Mouse (Mus musculus) forebrain, embryonic 12.5 days (tissue): ENCODE measurements around the gene Myo9a. TPM values are rescaled to one million over a fixed set of nuclear protein-coding genes. Genes with fewer than 3 reads are reported as not detected.
A peak's percentile ranks its signal among the peaks of the same experiment; 100 is the strongest.
"Not testable (repeated sequence)": the region's sequence is repeated elsewhere in the genome, so short reads cannot be mapped to it uniquely, and the experiment has no call there.

Source experiments
- ATAC-seq: fragments of 200-750 bp; cut with Nextera tagmentation; 2 replicates; pipeline ENCODE4 v1.8.0; 2017; ENCODE audit warnings: moderate TSS enrichment; ENCODE audit not compliant: low FRiP score
- H3K27ac ChIP-seq: fragments of 300-500 bp; sonication (generic); 2 replicates; pipeline ENCODE4 v1.5.1; 2016; ENCODE audit warnings: mild to moderate bottlenecking
- H3K27me3 ChIP-seq: fragments of 300-500 bp; sonication (generic); 2 replicates; pipeline ENCODE4 v1.6.1; 2016; ENCODE audit warnings: mild to moderate bottlenecking
- H3K36me3 ChIP-seq: fragments of 300-500 bp; sonication (generic); replicated peaks from 2 replicates; pipeline ENCODE4 v1.6.1; 2016; ENCODE audit warnings: mild to moderate bottlenecking
- H3K4me1 ChIP-seq: fragments of 300-500 bp; sonication (generic); 2 replicates; pipeline ENCODE4 v1.6.1; 2016
- H3K4me2 ChIP-seq: fragments of 300-500 bp; sonication (generic); 2 replicates; pipeline ENCODE4 v1.6.1; 2016; ENCODE audit warnings: mild to moderate bottlenecking, moderate library complexity
- H3K4me3 ChIP-seq: fragments of 300-500 bp; sonication (generic); replicated peaks from 2 replicates; pipeline ENCODE4 v1.5.1; 2016; ENCODE audit warnings: mild to moderate bottlenecking
- H3K9ac ChIP-seq: fragments of 300-500 bp; sonication (generic); 2 replicates; pipeline ENCODE4 v1.6.1; 2016; ENCODE audit warnings: mild to moderate bottlenecking
- H3K9me3 ChIP-seq: fragments of 300-500 bp; sonication (generic); 2 replicates; pipeline ENCODE4 v1.6.1; 2016
- WGBS: fragments of 180-500 bp; shearing (Covaris S2); methylation state at CpG from one replicate; pipeline ENCODE4 v1.1.7; 2016; 5-methylcytosine and 5-hydroxymethylcytosine counted together
- polyA plus RNA-seq: library from polyadenylated mRNA; unstranded; fragments of >200 nt; fragmentation: Nextera tagmentation; extraction: Ambion mirVana; gene quantifications from 2 replicates; pipeline ENCODE4 v1.2.1, GENCODE M21; 2016

Gene Myo9a
- polyA plus RNA-seq, 1 experiment from 2014 or later, result 22.7 TPM

DNA sequence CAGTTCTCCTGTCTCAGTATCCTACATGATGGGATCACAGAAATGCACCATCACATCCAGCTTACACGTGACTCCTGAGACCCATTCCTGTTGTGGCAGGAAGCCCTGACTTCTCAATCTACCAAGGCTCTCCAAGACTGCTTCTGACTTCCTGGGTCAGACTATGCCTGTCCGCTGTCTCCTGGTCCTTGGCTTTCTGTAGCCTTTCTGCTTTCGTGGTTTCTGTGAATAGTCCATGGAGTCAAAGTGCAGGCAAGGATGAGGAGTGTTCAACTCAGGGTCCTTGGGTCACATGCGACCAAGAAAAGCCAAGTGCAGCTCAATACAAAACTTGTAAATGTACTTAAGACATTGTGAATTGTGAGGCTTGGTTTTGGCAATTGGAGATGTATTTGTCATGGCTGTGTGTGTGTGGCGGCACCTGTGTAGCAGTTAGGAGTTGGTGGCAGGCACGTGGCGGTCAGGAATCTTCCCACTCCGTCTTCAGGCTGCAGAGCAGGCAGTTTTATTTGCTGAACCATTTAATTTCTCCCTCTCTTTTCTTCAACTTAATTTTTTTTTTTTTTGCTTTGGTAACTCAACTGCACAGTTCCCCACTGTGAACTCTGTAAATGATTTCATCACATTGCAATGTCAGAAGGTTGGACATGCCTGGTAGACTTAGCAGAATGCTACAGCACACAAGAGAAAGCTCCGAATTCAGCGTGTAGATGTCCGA, 23.0 kb upstream of the Myo9a start:
- Histone ChIP-seq H3K9me3 (no peaks in the 10 kb centered on the region), H3K27ac (no peak overlapping the region), H3K4me3 (no peak overlapping the region), H3K27me3 (no peaks in the 10 kb centered on the region), H3K4me1 (peaks cover 14% of the 10 kb centered on the region; the same call in 1 of the 2 replicates), H3K4me2 (no peak overlapping the region), H3K36me3 (no peaks in the 10 kb centered on the region), H3K9ac (no peak overlapping the region)
- WGBS, result 85% methylated on average over 11 of the region's 11 CpGs
- ATAC-seq, result no peak

DNA sequence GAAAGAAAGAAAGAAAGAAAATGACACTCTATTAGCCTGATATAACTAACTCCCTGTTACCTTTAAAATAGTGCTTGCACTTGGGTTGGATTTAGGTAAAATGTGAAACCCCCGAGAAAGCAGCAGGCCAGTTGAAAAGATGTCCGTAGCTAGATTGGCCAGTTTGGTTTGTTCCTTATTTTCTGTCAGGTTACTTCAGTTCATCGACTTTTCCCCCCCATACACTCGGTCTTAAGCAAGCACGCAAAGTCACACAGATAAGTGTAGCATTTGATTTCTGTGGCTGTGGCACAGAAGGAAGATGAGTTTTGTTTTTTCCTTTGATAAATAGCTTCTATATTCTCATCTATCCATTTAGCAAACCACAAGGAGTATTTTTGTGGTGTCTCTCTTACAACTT, 19.6 kb upstream of the Myo9a start:
- no peak overlapping the region for H3K4me2 ChIP-seq
- WGBS, result 89% methylated on average over 5 of the region's 5 CpGs

DNA sequence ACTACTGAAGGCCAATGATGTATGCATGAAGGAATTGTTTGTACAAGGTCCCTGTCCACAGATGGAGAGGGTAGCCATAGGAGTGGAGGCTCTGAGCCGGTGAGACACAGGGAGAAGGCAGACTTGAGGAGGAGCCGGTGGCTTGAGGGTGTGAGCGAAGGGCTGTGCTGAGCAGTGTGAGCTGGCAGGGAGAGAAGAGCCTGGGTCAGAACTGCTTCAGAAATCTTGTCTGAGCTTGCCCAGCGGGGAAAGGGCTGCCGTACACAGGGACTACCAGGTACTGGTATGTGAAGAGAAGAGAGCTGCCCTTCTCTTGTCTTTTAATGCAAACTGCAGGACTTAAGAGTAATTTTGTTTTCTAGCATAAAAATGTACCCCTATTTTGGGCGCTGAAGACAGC, 17.6 kb upstream of the Myo9a start:
- H3K9ac ChIP-seq, result no peak overlapping the region
- no peak overlapping the region for H3K4me3 ChIP-seq
- H3K27me3 ChIP-seq, result no peaks in the 10 kb centered on the region
- no peaks in the 10 kb centered on the region for H3K9me3 ChIP-seq
- H3K36me3 ChIP-seq, result no peaks in the 10 kb centered on the region
- ATAC-seq, result no peak
- 77% methylated on average over 6 of the region's 6 CpGs for WGBS
- no peaks in the 10 kb centered on the region for H3K4me1 ChIP-seq
- no peak overlapping the region for H3K27ac ChIP-seq
- H3K4me2 ChIP-seq, result no peak overlapping the region

More for the DNA sequence above, 19.6 kb upstream of the Myo9a start:
- ATAC-seq, result no peak
- Histone ChIP-seq H3K27ac (no peak overlapping the region), H3K9me3 (no peaks in the 10 kb centered on the region), H3K4me3 (no peak overlapping the region), H3K36me3 (no peaks in the 10 kb centered on the region), H3K9ac (no peak overlapping the region), H3K27me3 (no peaks in the 10 kb centered on the region), H3K4me1 (no peaks in the 10 kb centered on the region)

DNA sequence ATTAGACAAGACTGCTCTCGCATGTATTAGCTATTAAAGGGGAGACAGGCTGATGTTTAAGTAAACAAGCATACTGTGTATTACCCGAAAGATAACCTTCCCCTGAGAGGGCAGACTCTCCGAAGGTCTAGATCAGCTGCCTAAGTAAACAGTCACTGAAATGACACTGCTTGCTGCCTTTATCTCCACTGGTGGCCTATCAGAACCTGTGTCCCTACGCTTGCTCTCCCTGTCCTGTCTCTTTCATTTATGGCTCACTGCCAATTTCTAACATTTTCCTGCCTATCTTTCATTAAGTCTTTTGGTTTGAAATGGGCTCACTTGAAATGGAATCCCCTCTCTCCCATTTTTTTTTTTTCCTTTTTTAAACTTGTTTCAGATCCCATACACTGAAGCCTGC, 15.3 kb upstream of the Myo9a start:
- H3K4me3 ChIP-seq, result no peak overlapping the region
- no peaks in the 10 kb centered on the region for H3K9me3 ChIP-seq
- no peak for ATAC-seq
- H3K4me1 ChIP-seq, result no peaks in the 10 kb centered on the region
- H3K27ac ChIP-seq, result no peak overlapping the region
- 83% methylated on average over 4 of the region's 4 CpGs for WGBS
- H3K36me3 ChIP-seq, result no peaks in the 10 kb centered on the region
- no peak overlapping the region for H3K4me2 ChIP-seq
- no peak overlapping the region for H3K9ac ChIP-seq
- no peaks in the 10 kb centered on the region for H3K27me3 ChIP-seq

DNA sequence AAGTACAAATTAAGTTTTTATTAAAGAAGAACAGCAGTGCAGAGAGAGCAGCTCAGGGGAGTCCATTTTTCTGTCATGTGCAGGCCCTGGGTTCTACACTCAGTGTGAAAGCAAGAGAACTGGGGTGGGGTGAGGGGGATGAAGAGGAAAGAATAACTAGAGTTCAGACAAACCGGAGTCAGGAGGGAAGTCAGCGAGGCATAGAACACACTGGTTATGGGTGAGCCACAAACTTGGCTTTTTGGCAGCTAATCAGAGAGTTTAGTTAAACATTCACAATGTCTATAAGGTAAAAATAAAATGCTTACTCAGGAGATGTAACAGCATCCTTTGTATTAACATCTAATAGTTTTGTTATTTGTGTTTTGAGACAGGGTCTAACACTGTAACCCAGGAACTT, 10.1 kb upstream of the Myo9a start:
- H3K4me3 ChIP-seq, result no peak overlapping the region
- no peak overlapping the region for H3K9ac ChIP-seq
- no peaks in the 10 kb centered on the region for H3K9me3 ChIP-seq
- ATAC-seq, result no peak
- H3K4me2 ChIP-seq, result no peak overlapping the region
- H3K27ac ChIP-seq, result no peak overlapping the region
- WGBS, result 90% methylated on average over 2 of the region's 2 CpGs
- H3K36me3 ChIP-seq, result no peaks in the 10 kb centered on the region
- H3K4me1 ChIP-seq, result no peaks in the 10 kb centered on the region
- H3K27me3 ChIP-seq, result no peaks in the 10 kb centered on the region

DNA sequence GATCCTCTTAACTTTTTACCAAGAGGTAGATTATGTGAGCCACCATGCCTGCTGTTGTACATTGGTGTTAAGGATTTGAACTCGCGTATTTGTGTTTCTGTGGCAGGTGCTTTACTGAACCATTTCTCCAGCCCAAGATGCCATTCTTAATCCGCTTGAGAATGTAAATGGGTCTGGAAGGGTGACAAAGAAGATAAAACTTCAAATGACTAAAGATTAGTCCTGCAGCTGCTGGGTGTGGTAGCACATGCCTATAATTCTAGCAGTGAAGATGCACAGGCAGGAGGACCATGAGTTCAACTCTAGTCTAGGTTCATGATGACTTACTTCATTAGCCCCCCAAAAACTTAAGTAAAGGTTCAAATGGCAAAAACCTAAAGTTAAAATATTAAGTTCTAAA, 6.8 kb upstream of the Myo9a start:
- no peak overlapping the region for H3K4me3 ChIP-seq
- no peak overlapping the region for H3K4me2 ChIP-seq
- 97% methylated on average over 3 of the region's 3 CpGs for WGBS
- no peaks in the 10 kb centered on the region for H3K9me3 ChIP-seq
- H3K27ac ChIP-seq, result no peak overlapping the region
- no peaks in the 10 kb centered on the region for H3K4me1 ChIP-seq
- H3K27me3 ChIP-seq, result no peaks in the 10 kb centered on the region
- no peak for ATAC-seq
- no peaks in the 10 kb centered on the region for H3K36me3 ChIP-seq
- no peak overlapping the region for H3K9ac ChIP-seq

DNA sequence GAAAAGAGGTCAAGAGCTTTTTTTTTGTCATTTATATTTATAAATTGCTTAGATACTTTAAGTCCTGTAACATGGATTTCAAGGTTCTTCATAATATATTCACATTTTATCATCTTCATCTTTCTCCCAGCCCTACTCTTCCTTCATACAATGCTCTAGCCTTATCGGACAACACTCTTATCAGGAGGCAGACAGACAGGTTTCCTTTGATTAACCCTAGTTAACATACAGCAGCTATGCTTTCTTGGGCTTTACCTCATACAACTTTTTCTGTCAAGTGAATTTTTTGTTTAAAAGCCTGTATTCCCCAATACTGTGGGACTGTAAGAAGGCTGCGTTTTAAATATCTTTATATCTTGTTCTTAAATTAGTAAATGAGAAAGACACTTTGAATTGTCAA, 2.3 kb upstream of the Myo9a start:
- no peaks in the 10 kb centered on the region for H3K36me3 ChIP-seq
- H3K27ac ChIP-seq, result no peak overlapping the region
- H3K4me1 ChIP-seq, result peaks cover 12% of the 10 kb centered on the region
- H3K27me3 ChIP-seq, result no peaks in the 10 kb centered on the region
- H3K9me3 ChIP-seq, result no peaks in the 10 kb centered on the region
- WGBS, result 95% methylated on average over 2 of the region's 2 CpGs
- no peak overlapping the region for H3K4me2 ChIP-seq
- no peak overlapping the region for H3K4me3 ChIP-seq
- H3K9ac ChIP-seq, result no peak overlapping the region
- no peak for ATAC-seq

DNA sequence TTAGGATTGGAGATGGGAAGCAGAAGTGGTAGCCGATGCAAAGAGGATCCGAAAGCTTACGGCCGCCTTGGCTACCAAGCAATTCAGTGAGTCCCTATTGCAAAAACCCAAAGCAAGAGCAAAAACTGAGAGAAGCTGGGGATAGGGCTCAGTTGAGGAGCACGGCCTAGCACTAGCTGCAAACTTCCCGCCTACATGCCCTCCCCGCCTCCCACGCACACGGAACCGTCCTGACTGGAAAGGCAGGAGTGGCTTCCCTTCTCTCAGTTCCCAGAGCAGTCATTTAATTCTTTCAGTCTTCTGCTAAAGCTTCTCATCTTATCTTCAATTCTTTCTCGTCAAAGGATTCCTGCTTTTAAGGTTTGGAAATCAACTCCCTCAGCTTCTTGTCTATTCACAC, 1.7 kb upstream of the Myo9a start:
- H3K4me1 ChIP-seq, result peaks cover 14% of the 10 kb centered on the region
- no peaks in the 10 kb centered on the region for H3K36me3 ChIP-seq
- no peak overlapping the region for H3K4me3 ChIP-seq
- H3K27me3 ChIP-seq, result no peaks in the 10 kb centered on the region
- 94% methylated on average over 11 of the region's 11 CpGs for WGBS
- no peaks in the 10 kb centered on the region for H3K9me3 ChIP-seq
- no peak overlapping the region for H3K9ac ChIP-seq
- no peak overlapping the region for H3K4me2 ChIP-seq
- no peak overlapping the region for H3K27ac ChIP-seq
- no peak for ATAC-seq

DNA sequence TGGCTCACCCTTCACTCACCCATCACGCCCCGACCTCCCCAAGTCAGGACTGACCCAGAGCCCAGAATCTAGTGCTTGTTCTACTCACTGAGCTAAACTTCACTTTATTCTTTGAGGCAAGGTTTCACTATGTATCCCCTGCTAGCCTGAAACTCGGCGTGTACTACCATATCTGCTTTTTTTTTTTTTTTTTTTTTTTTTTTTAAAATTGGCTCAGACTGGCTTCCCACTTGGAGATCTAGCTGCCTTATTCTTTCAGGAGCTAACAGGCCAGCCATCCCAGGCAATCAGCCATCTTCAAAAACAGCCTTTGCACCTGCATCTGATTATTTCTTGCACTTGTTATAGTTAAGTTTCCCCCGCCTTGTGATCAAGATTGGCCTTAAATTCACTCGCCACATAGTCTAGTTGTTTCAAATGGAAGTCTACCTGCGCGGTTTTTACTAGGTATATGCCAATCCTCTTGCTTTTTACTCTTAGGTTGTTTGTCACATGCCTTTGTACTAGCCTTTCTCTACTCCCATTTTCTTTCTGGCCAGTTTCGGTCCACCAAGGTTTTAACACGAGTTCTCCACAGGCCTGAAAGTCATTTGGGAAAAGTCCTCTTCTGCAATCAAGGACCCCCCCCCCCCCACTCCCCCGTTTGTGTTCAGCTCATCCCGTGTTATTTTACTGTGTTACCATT, 973 bp upstream of the Myo9a start:
- no peaks in the 10 kb centered on the region for H3K27me3 ChIP-seq
- no peaks in the 10 kb centered on the region for H3K9me3 ChIP-seq
- no peaks in the 10 kb centered on the region for H3K36me3 ChIP-seq
- ATAC-seq, result 0 out of 2 replicates have a peak, but pooled peaks have one; percentile 0
- peak overlapping the region; percentile 92 for H3K27ac ChIP-seq
- peaks cover 15% of the 10 kb centered on the region for H3K4me1 ChIP-seq
- H3K9ac ChIP-seq, result peak overlapping the region; percentile 65
- WGBS, result 33% methylated on average over 12 of the region's 12 CpGs
- peak overlapping the region; percentile 95 for H3K4me3 ChIP-seq
- peak overlapping the region; percentile 86 for H3K4me2 ChIP-seq

DNA sequence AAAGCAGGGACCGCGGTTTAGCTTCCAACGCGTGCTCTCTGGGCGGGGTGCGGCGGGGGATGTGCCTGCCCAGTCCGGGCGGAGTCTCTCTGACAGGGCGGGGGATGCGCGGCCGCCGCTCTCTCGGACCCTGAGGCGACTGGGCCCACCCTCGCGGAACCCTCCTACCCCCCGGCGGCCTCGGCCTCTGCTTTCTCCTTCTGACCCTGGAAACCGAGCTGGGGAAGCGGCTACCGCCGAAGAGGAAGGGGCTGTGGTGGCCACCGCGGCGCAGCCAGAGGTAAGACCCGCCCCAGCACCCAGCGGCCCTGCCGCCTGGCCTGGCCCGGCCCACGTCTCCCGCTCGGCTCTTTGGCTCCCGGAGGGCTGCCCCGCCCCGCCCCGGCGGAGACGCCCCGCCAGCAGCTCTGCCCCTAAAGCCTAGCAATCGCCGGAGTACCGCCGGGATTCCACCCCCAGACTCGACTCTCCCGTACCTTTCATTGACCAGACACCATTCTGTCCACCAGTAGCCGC, 428 bp downstream of the Myo9a start:
- ATAC-seq, result peak; percentile 94
- Histone ChIP-seq H3K4me2 (peak overlapping the region; percentile 86), H3K4me3 (peak overlapping the region; percentile 95), H3K4me1 (peaks cover 15% of the 10 kb centered on the region), H3K27ac (peak overlapping the region; percentile 92), H3K9ac (peak overlapping the region; percentile 90), H3K36me3 (no peaks in the 10 kb centered on the region), H3K27me3 (no peaks in the 10 kb centered on the region), H3K9me3 (no peaks in the 10 kb centered on the region)
- under 1% methylated on average over 48 of the region's 49 CpGs for WGBS

DNA sequence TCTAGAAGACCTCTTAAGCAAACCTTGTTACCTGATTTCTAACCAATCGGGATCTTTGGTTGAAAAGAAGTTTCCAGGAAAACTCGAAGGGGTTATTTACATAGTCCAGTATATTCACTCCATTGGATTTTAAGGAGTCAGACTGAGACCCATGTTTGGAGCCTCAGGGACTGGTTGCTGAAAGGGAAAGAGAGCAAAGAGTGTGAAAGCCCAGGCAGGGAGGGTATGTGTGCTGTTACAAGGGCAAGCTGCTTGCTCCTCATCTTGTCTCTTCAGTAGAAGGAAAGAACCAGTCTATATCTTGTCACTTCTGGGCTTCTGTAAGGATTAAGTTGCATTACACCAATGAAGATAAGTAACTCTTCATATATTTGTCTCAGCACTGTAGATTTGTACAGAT, 1.3 kb downstream of the Myo9a start:
- Histone ChIP-seq H3K9me3 (no peaks in the 10 kb centered on the region), H3K27ac (no peak overlapping the region), H3K27me3 (no peaks in the 10 kb centered on the region), H3K36me3 (no peaks in the 10 kb centered on the region), H3K4me1 (peaks cover 15% of the 10 kb centered on the region), H3K9ac (peak overlapping the region; percentile 90), H3K4me3 (peak overlapping the region; percentile 95), H3K4me2 (peak overlapping the region; percentile 86)
- ATAC-seq, result no peak
- 9% methylated on average over 2 of the region's 2 CpGs for WGBS

DNA sequence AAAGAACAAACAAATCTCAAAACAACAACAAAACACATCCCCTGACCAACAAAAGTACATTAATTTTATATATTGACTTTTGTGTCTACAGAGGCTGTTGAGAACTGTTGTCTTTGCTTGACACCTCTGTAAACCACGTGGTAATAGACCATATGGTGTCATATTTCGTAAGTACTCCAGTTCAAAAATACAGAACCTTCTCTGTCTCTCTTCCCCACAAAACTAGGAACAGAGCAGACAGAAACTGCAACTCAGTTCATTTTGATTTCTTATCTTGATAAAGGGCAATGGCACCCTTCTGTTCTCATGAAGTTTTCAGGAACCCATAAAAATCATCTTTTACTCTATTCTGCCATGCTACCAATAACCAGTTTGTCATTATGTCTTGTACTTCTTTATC, 4.5 kb downstream of the Myo9a start:
- Histone ChIP-seq H3K4me3 (no peak overlapping the region), H3K27me3 (no peaks in the 10 kb centered on the region), H3K4me1 (peaks cover 8% of the 10 kb centered on the region), H3K9ac (no peak overlapping the region), H3K27ac (no peak overlapping the region), H3K4me2 (no peak overlapping the region), H3K9me3 (no peaks in the 10 kb centered on the region), H3K36me3 (no peaks in the 10 kb centered on the region)
- WGBS, result 80% methylated on average over 2 of the region's 2 CpGs
- no peak for ATAC-seq

DNA sequence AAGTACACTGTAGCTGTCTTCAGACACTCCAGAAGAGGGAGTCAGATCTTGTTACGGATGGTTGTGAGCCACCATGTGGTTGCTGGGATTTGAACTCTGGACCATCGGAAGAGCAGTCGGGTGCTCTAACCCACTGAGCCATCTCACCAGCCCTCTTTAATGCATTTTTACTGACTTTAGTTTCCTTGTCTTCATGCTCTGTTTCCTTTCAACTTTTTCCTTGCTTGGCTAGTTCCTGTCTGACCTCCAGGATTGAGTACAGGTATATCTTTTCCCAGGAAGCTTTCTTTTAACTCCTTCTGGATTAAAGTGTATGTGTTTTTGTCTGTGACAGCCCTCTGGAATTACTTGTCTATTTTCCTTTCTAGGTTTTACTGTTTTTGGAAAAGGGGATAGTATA, 6.3 kb downstream of the Myo9a start:
- ATAC-seq, H3K4me1 ChIP-seq, H3K36me3 ChIP-seq, H3K4me2 ChIP-seq, H3K27ac ChIP-seq, H3K9me3 ChIP-seq, H3K4me3 ChIP-seq, H3K27me3 ChIP-seq, H3K9ac ChIP-seq: not testable (repeated sequence)
- 100% methylated on average over 3 of the region's 3 CpGs for WGBS
